Mouse (Mus musculus): ENCODE data around the gene Trafd1.

GRCm38 (mm10) chr5:121331731-121332130, 53.7 kb downstream of the Trafd1 start:
- TF ChIP-seq GATA1 (IDR thresholded peaks at IDR 0.05; ENCODE audit: borderline replicate concordance, low read length) (no peak), FLI1 (IDR thresholded peaks at IDR 0.05; ENCODE audit: low read length) (no peak)
